Mouse (Mus musculus) frontal cortex, postnatal 36 days (tissue): ENCODE data around the gene Akap4.

ENCODE experiments used
- DNase-seq, 2 experiments: peaks; one replicate each; pipeline ENCODE4 v3.0.0; 2022; ENCODE audit warnings: low spot score in 2 of 2

The Akap4 gene

GRCm38 (mm10) chrX:7067219-7067618, at the start of gene Akap4:
Akap4 (plus strand) TSS chrX:7067519.
- DNase-seq = no peak

DNA sequence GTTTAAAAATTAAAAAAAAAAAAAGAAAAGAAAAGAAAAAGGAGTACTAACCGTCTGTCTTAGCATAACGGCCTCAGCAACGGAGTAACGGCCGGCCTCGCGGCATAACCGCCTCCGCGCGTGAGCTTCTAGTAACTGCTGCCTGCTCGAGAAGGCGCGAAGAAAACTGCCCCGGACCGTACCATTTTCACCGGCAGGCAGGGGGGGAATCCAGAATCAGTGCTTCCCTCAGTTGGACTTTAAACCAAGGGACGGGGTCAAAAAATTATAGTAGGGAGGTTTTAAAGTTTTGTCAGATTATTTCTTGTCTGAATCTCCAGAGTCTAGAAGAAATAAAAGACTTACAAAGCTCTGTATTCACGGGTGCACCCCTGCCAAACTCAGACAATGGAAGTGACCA, 25.8 kb upstream of the Akap4 start, which contains the start of gene Ccnb3:
Gene Ccnb3 (minus strand): TSS at position 101 of the 400 bp plus-strand sequence.
- no peak for DNase-seq

GRCm38 (mm10) chrX:7057056-7057455, 10.3 kb upstream of the Akap4 start:
- no peak for DNase-seq

- no peak for DNase-seq
Measured at GRCm38 (mm10) chrX:7057634-7058033, 9.7 kb upstream of the Akap4 start.

DNA sequence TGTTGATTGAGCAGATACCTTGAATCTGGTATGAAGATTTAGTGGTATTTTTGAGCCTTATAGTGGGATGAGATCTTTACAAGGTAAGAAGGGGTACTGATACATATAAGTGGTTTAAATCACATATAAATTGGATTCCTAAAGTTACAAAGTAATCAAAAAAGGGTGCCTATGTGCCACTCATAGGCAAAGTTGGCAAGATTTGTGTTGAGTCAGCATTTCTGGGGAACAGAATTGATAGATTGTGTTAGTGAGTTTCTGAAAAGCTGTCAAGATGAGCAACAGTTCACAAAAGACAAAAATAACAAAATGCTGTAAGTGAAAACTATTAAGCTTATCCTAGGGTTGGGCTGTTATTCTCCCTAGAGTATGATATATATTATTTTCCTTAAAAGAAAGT, 3.2 kb upstream of the Akap4 start:
- DNase-seq = no peak

- DNase-seq = no peak
Measured at GRCm38 (mm10) chrX:7068002-7068401, 683 bp downstream of the Akap4 start.

- DNase-seq = no peak
Measured at GRCm38 (mm10) chrX:7079820-7080429, 12.6 kb downstream of the Akap4 start.

DNA sequence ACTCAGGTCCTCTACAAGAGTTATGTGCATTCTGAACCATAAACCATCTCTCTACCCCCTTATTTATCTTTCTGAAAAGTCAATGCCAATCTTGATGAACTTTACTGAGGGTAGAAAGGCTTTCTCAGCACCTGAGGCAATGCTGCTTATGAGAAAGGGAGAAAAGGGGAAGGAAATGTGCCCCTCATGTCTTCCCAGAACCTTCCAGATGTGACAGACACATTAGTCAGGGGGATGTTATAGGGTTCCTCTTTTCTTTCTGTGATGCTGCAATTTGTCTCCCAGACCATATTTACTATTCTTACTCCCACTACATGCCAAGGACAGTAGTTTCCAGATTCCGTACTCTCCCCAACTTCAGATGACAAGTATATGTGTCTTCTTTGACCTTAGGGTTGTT, 18.6 kb downstream of the Akap4 start:
- DNase-seq = no peak

GRCm38 (mm10) chrX:7090323-7090722, 23.0 kb downstream of the Akap4 start:
- no peak for DNase-seq

- no peak for DNase-seq
Measured at GRCm38 (mm10) chrX:7102280-7102679, 35.0 kb downstream of the Akap4 start.

DNA sequence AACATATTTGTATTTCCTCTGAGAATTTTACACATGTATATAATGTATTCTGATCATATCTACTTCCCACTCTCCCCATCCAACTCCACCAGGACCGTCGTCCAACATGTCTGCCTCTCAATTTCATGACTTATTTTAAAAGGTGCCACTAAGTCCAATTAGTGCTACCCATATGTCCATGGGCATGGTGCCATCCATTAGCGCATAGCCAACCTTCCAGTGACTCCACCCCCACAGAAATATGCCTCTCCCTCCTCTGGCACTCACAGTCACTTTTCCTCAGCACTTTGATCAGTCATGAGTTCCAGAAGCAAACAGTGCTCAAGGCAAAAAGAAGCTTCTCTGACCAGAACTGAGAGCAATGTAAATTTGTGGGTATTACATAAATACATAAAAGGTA, 47.6 kb downstream of the Akap4 start:
- no peak for DNase-seq

DNA sequence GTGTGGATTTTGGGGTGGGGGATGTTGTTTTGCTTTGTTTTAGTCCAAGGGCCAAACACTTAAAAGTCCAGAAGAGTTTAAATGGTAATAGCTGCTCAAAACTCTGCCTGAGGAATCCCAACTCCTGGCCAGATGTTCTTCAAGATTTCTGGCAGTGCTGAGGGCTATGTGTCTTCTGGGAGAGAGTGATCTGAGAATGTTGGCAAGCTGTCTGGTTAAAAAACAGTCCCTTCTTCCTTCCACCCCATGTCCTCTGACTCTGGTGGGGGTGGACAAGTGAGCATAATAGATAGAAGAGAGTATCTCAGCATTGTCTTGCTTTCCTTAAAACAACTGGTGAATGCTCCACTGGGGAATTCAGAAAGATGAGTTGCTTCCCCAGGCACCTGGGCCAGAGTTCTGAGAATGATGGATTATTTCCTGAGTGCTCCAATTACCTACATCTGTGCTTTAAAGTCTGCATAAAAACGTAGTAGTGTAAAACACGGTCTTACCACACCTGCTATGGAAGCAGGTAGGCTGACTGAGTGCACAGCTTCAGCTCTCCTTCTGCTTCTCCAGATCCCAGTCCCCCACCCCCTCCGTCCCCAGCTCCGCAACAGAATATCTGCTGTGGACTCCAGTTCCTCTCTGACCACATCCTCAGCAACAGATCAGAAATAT, 54.4 kb downstream of the Akap4 start:
- no peak for DNase-seq
